Mouse (Mus musculus): ENCODE measurements around the gene Scamp3. TPM values are rescaled to one million over a fixed set of nuclear protein-coding genes. Genes with fewer than 3 reads are reported as not detected.

The Scamp3 gene
- 50.6 and 61.2 TPM in 2 replicates for polyA plus RNA-seq (2015; fragmentation: Nextera tagmentation; extraction: Ambion mirVana)

DNA sequence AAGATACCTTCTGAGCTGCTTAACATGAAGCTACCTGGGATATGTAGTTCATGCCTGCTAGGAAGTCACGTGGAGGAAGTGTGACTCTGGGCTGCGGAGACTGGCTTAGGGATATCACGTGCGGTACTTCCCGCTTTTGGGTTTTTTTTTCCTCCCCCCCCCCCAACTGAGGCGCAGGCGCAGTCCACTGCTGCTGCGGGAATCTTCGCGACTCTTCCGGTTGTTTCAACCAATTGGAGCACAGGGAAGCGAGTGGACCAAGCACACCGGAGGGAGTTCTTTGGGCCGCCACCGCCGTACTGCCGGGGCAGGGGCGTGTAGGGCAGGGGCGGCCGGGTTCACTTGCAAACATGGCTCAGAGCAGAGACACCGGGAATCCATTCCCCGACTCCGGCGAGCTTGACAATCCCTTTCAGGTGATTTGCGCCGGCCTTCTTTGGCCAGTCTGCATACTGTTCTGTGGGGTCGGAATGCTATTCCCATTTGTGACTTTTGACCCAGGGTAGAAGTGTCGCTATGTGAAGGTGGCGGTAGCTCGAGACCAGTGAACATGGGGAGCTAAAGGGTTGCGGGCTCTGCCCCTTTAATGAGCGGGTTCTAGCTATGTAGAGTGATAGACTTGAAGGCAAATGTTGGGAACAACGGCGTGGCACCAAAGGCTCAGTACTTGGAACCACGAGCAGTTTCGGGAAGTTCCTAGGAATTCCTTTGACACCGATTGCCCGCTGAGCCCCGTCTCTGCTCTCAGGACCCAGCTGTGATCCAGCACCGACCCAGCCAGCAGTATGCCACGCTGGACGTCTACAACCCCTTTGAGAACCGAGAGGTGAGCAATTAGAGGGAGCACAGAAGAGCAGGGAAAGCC, at the start of gene Scamp3:
Gene Scamp3 (plus strand): TSS at position 232 of the 865 bp plus-strand sequence.

DNA sequence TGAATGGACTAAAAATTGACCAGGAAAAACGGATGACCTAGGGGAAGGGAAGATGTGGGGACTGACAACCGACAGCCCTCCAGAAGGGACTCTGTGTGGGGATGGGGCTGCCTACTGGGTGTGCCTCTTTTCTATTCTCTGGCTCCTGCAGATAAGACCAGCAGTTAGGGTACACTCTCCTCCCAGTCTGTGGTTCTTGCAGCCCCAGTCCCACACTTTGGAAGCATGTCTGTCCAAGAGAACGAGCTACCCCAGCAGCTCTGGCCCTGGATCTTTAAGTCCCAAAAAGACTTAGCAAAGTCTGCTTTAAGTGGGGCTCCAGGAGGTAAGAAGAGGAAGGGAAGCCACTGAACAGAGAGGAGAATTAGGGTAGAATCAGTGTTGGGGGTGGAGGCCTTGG, 41.3 kb upstream of the Scamp3 start, which contains the start of gene Pklr:
Gene Pklr (plus strand): TSS at position 185 of the 400 bp plus-strand sequence.

DNA sequence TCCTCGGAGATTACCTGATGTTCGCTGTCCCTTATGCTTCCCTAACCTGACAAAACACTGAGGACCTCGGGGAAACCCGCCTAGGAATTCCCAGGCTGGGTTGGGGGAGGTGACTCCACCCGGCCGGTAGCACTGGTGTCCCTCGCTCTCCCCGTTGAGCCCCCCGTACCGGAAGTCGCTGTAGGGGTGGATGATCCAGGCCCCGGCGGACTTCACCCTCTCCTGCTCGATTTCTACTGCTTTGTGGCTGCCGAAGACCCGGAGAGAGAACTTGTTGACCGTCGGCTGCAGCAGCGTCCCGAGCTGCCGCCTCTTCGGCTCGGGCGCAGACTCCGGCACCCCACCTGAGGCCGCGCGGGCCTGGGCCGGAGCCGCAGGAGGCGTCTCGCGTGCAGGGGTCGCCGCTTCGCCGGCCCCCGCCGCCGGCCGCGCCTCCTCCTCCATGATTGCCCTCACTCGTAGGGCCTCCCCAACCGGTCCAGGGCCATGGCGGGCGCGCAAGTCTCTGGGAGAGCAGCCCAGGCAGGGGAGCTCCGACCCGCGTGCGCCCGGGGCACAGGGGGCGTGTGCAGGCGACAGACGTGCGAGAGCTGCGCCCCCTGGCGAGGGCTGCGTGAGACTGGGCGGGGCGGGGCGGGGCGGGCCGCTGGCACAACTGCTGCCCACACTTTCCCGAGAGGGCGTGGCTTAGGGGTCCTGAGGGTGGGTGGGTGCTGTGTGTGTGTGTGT, 17.5 kb upstream of the Scamp3 start, which contains the start of gene Hcn3:
Gene Hcn3 (minus strand): TSS at position 581 of the 729 bp plus-strand sequence.

DNA sequence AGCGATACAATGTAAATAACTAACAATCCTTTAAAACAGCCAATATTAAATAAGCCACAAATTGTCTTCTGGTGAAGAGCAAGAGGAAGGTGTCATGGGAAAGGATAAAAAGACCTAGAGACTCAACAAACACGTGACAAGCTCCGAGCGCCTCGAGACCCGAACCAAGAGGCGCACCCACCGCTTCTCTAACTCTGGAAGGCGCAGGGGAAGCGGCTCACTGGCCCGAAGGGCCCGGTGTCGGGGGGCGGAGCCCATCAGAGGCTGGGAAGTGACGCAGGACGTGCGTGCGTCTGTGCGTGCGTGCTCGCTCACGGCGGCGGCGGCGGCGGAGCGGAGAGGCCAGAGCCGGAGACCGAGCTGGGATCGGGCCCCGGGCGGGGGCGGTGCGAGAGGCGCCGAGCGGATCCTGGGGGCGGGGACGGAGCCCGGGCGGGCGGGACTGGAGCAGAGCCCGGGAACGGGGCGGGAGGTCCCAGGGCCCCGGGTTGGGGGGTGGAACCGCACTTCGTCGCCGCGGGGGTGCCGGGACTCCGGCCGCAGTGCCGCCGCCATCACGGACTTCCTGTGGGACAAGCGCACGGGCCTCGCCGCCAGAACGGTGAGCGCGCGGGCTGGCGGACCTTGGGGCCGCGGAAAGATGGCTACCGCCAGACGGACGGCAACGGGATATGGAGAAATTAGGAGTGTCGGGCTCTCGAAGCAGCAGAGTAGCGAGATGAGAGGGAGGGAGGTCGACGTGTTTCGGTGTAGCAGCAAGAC, 12.6 kb upstream of the Scamp3 start, which contains the start of gene Clk2:
Gene Clk2 (plus strand): TSS at position 290 of the 762 bp plus-strand sequence.

DNA sequence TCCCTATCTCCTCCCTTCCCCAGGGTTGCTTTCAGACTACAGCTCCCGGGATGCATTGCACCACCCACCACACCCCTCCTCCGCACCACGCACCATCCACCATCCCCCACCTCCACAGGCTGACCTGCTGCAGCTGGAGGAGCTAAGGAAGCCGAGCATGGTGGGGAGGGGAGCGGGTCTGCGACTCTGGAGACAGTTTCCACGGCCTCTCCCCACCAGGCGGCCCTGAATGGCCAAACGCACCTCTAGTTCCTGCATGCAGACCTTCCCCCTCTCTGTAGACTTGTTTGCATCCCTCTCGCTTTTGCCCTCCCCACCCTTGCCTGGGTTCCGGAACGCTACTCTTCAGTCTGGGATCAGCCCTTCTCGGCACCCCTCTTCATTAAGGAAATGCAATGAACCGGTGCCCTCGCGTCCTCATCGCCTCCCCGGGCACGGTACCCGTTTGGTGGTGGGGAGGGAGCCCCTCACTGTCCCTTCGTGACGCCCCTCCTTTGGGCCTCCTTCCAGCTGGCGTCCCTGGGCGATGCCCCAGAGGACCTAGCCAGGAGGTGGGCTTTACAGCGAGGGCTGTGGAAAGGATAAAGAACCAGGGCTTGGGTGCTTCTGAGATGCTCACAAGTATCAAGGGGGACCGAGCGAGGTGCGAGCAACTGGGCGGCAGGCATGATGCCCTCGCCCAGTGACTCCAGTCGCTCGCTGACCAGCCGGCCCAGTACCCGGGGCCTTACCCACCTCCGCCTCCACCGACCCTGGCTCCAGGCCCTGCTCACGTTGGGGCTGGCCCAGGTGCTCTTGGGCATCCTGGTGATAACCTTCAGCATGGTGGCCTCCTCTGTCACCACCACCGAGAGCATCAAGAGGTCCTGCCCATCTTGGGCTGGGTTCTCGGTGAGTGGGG, 6.0 kb downstream of the Scamp3 start, which contains the start of gene Fam189b:
Gene Fam189b (plus strand): TSS at position 86 of the 901 bp plus-strand sequence.

DNA sequence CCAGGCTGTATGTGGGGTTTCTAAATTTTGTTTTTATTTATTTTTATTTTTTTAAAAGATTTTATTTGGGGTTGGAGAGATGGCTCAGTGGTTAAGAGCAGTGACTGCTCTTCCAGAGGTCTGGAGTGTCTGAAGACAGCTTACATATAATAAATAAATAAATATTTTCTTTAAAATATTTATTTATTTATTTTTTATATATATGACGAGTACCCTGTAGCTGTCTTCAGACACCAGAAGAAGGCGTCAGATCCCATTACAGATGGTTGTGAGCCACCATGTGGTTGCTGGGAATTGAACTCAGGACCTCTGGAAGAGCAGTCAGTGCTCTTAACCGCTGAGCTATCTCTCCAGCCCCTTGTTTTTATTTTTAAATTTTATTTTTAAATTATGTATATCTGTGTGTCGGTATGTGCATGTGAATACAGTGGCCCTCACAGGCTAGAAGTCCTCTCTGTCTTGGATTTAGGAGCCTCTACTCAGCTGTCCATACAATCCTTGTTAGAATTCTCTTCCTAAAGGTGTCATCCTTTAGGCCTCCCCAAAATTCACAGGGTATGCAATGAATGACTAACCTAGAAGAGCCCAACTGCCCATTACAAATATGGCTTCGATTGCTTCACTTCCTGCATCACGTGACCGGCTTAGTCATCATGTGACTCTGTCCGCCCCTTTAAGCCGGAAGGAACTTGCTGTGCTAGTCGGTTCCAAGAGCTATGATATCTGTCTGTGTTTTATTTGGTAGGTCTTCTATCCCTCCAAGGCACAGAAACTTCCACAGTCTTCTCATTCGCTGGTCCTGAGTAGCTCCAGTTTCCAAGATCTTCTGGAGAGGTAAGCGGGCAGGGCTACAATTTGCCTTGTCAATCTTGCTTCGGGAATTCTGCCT, 25.2 kb downstream of the Scamp3 start, which contains the start of gene Gba:
Gene Gba (plus strand): TSS at position 676 of the 889 bp plus-strand sequence.

DNA sequence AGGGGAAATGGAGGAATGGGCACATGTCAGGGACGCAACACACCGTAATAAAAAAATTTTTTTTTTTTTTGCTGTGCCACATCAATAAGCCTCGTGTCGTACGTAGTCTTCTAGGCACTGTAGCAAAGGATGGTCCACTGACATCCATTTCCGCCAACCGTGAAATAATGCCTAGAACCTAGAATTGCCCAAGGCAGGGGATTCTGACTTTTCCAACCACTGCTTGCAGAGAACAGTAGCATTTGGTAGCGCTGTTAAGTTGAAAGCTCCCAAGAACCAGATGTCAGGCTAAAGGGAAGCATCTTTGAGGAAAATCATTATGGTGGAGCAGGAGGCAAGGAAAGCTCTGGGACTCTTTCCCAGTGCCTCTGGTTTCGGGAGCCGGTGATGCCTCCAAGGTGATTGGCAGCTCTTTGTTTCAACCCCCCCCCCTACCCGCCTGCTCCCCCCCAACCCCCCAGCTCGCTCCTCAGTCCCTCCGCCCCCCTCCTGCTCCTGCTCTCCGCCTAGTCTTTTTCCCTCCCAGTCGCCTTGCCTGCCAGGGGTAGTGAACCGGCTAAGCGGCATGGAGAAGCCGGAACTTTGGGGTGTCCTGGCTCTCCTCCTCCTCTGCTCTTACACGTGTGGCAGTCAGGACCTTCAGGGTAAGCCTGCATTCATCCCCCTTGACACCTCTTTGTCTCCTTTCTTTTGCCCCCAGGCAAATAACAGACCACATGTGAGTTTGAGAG, 37.6 kb downstream of the Scamp3 start, which contains the start of gene Thbs3:
Gene Thbs3 (plus strand): TSS at position 500 of the 731 bp plus-strand sequence.

DNA sequence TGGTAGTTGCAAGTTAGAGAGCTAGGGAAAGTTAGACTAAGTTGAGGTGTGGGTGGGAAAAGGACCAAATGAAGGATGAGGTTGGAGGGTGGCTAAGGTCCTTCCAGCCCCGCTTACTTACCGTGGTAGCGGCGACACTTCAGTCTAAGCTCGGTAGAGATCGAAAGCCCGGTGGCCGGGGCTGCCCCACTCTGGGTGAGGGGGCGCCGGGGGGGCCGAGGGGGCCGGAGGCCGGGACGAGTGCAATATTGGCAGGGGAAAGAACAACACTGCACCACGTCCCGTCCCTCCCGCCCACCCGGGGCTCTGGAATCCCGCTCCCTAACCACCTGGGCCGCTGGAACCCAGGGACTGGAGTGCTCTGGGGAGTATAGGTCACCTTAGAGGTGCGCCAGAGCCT, 49.6 kb downstream of the Scamp3 start, which contains the start of gene Mtx1:
Gene Mtx1 (minus strand): TSS at position 189 of the 400 bp plus-strand sequence.

DNA sequence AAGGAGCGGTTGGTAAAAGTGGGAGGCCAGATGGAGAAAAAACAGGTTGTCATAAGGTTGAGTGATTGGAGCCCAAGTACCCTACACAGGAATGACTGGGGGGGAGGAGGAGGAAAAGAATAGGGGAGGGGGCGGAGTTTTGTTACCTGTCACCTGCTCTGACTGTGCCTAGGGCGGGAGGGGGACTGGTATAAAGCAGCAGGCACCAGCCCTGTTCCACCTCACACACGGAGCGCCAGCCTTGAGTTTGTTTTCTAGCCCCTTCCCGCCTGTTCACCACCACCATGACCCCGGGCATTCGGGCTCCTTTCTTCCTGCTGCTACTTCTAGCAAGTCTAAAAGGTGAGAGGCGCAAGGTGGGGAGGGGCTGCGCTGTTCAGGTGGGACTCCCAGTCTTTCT, 51.6 kb downstream of the Scamp3 start, which contains the start of gene Muc1:
Gene Muc1 (plus strand): TSS at position 222 of the 400 bp plus-strand sequence.

MicroRNAs encoded within 50 kb of the gene (microRNA counts, 519-probe panel; counts per million panel counts)
- microRNA mmu-miR-92b: 296 counts per million, percentile 58 among the panel's probes with 10 or more counts

Small RNA genes within 50 kb of the gene (microRNA-seq; reads per million reads assigned to microRNA genes)
- 5.3 to 8.4 reads per million in 2 experiments for gene Mir92b

Other genes with a start within 250 kb of the Scamp3 start
- 9.1 and 9.2 TPM in 2 replicates for gene Ash1l, start 226.9 kb upstream of the Scamp3 start, polyA plus RNA-seq (2015; fragmentation: Nextera tagmentation; extraction: Ambion mirVana)
- 80.8 and 94.1 TPM in 2 replicates for gene Dap3, start 226.3 kb upstream of the Scamp3 start, polyA plus RNA-seq (2015; fragmentation: Nextera tagmentation; extraction: Ambion mirVana)
- 8.6 and 9.6 TPM in 2 replicates for gene Rusc1, start 84.2 kb upstream of the Scamp3 start, polyA plus RNA-seq (2015; fragmentation: Nextera tagmentation; extraction: Ambion mirVana)
- not detected in 2 replicates for gene Gm43738, start 76.4 kb upstream of the Scamp3 start, polyA plus RNA-seq (2015; fragmentation: Nextera tagmentation; extraction: Ambion mirVana)
- gene Fdps, start 75.5 kb upstream of the Scamp3 start, polyA plus RNA-seq (2015; fragmentation: Nextera tagmentation; extraction: Ambion mirVana): 67.5 and 85.5 TPM in 2 replicates
- not detected in 2 replicates for gene Pklr, start 41.3 kb upstream of the Scamp3 start, polyA plus RNA-seq (2015; fragmentation: Nextera tagmentation; extraction: Ambion mirVana)
- 0.33 and 0.55 TPM in 2 replicates for gene Hcn3, start 17.3 kb upstream of the Scamp3 start, polyA plus RNA-seq (2015; fragmentation: Nextera tagmentation; extraction: Ambion mirVana)
- gene Clk2, start 12.7 kb upstream of the Scamp3 start, polyA plus RNA-seq (2015; fragmentation: Nextera tagmentation; extraction: Ambion mirVana): 9.4 and 10.4 TPM in 2 replicates
- 11.7 and 11.8 TPM in 2 replicates for gene Fam189b, start 5.7 kb downstream of the Scamp3 start, polyA plus RNA-seq (2015; fragmentation: Nextera tagmentation; extraction: Ambion mirVana)
- 25.1 and 27.4 TPM in 2 replicates for gene Gba, start 25.5 kb downstream of the Scamp3 start, polyA plus RNA-seq (2015; fragmentation: Nextera tagmentation; extraction: Ambion mirVana)
- gene Thbs3, start 37.7 kb downstream of the Scamp3 start, polyA plus RNA-seq (2015; fragmentation: Nextera tagmentation; extraction: Ambion mirVana): 61.7 and 72.4 TPM in 2 replicates
- gene Mtx1, start 49.6 kb downstream of the Scamp3 start, polyA plus RNA-seq (2015; fragmentation: Nextera tagmentation; extraction: Ambion mirVana): 116 and 132 TPM in 2 replicates
- gene Muc1, start 51.6 kb downstream of the Scamp3 start, polyA plus RNA-seq (2015; fragmentation: Nextera tagmentation; extraction: Ambion mirVana): 0.44 and 0.60 TPM in 2 replicates
- gene Krtcap2, start 68.5 kb downstream of the Scamp3 start, polyA plus RNA-seq (2015; fragmentation: Nextera tagmentation; extraction: Ambion mirVana): 194 and 215 TPM in 2 replicates
- 0.13 and 0.15 TPM in 2 replicates for gene Trim46, start 68.8 kb downstream of the Scamp3 start, polyA plus RNA-seq (2015; fragmentation: Nextera tagmentation; extraction: Ambion mirVana)
- 89.6 and 97.0 TPM in 2 replicates for gene Dpm3, start 81.9 kb downstream of the Scamp3 start, polyA plus RNA-seq (2015; fragmentation: Nextera tagmentation; extraction: Ambion mirVana)
- 53.2 and 56.2 TPM in 2 replicates for gene Slc50a1, start 93.1 kb downstream of the Scamp3 start, polyA plus RNA-seq (2015; fragmentation: Nextera tagmentation; extraction: Ambion mirVana)
- 21.7 and 22.7 TPM in 2 replicates for gene Efna1, start 103.7 kb downstream of the Scamp3 start, polyA plus RNA-seq (2015; fragmentation: Nextera tagmentation; extraction: Ambion mirVana)
- gene Efna3, start 145.5 kb downstream of the Scamp3 start, polyA plus RNA-seq (2015; fragmentation: Nextera tagmentation; extraction: Ambion mirVana): 0.10 and 1.9 TPM in 2 replicates
- 2.1 and 2.3 TPM in 2 replicates for gene Efna4, start 160.6 kb downstream of the Scamp3 start, polyA plus RNA-seq (2015; fragmentation: Nextera tagmentation; extraction: Ambion mirVana)
- gene Adam15, start 172.5 kb downstream of the Scamp3 start, polyA plus RNA-seq (2015; fragmentation: Nextera tagmentation; extraction: Ambion mirVana): 37.4 and 49.7 TPM in 2 replicates
- 0.34 TPM in 1 of 2 replicates, not detected in the other for gene Dcst2, start 184.5 kb downstream of the Scamp3 start, polyA plus RNA-seq (2015; fragmentation: Nextera tagmentation; extraction: Ambion mirVana)
- gene Dcst1, start 187.8 kb downstream of the Scamp3 start, polyA plus RNA-seq (2015; fragmentation: Nextera tagmentation; extraction: Ambion mirVana): 0.08 TPM in 1 of 2 replicates, not detected in the other
- 2.1 and 3.7 TPM in 2 replicates for gene Zbtb7b, start 217.3 kb downstream of the Scamp3 start, polyA plus RNA-seq (2015; fragmentation: Nextera tagmentation; extraction: Ambion mirVana)
- gene Lenep, start 225.3 kb downstream of the Scamp3 start, polyA plus RNA-seq (2015; fragmentation: Nextera tagmentation; extraction: Ambion mirVana): not detected in 2 replicates
- gene Flad1, start 234.4 kb downstream of the Scamp3 start, polyA plus RNA-seq (2015; fragmentation: Nextera tagmentation; extraction: Ambion mirVana): 32.9 and 33.8 TPM in 2 replicates
- 101 and 113 TPM in 2 replicates for gene Cks1b, start 240.9 kb downstream of the Scamp3 start, polyA plus RNA-seq (2015; fragmentation: Nextera tagmentation; extraction: Ambion mirVana)
- 39.6 and 45.2 TPM in 2 replicates for gene Shc1, start 241.0 kb downstream of the Scamp3 start, polyA plus RNA-seq (2015; fragmentation: Nextera tagmentation; extraction: Ambion mirVana)